Mouse (Mus musculus) lung, postnatal 4 days (tissue): ENCODE data around the gene Cyp39a1.

ENCODE experiments used
- DNase-seq, 2 experiments: peaks; one replicate each; pipeline ENCODE4 v3.0.0; 2021

Cyp39a1 gene

GRCm38 (mm10) chr17:43684086-43684485 is 16.9 kb downstream of the Cyp39a1 start:
- no peak for DNase-seq

- no peak for DNase-seq
Measured at GRCm38 (mm10) chr17:43684638-43685037, 17.4 kb downstream of the Cyp39a1 start.

- DNase-seq = no peak
Measured at GRCm38 (mm10) chr17:43689591-43689990, 22.4 kb downstream of the Cyp39a1 start.

- peak in 1 of 2 experiments; percentile 74 for DNase-seq
Measured at GRCm38 (mm10) chr17:43698997-43699649, 31.9 kb downstream of the Cyp39a1 start.

- peak; percentile 42 to 66 for DNase-seq
Measured at GRCm38 (mm10) chr17:43701060-43701459, 33.8 kb downstream of the Cyp39a1 start.

- DNase-seq = no peak
Measured at GRCm38 (mm10) chr17:43704216-43704930, 37.1 kb downstream of the Cyp39a1 start.

GRCm38 (mm10) chr17:43706749-43707148 is 39.5 kb downstream of the Cyp39a1 start:
- DNase-seq = no peak

GRCm38 (mm10) chr17:43707254-43707653 is 40.0 kb downstream of the Cyp39a1 start:
- DNase-seq = peak in 1 of 2 experiments; percentile 25

GRCm38 (mm10) chr17:43711557-43712352 is 44.5 kb downstream of the Cyp39a1 start:
- DNase-seq = no peak

- DNase-seq = no peak
Measured at GRCm38 (mm10) chr17:43714191-43714590, 47.0 kb downstream of the Cyp39a1 start.

GRCm38 (mm10) chr17:43716601-43717000 is 49.4 kb downstream of the Cyp39a1 start:
- no peak for DNase-seq

GRCm38 (mm10) chr17:43719401-43719800 is 52.2 kb downstream of the Cyp39a1 start:
- no peak for DNase-seq

GRCm38 (mm10) chr17:43724480-43724879 is 57.3 kb downstream of the Cyp39a1 start:
- no peak for DNase-seq

GRCm38 (mm10) chr17:43731327-43731726 is 64.1 kb downstream of the Cyp39a1 start:
- DNase-seq = no peak

GRCm38 (mm10) chr17:43731976-43732375 is 64.8 kb downstream of the Cyp39a1 start:
- DNase-seq = no peak

GRCm38 (mm10) chr17:43734252-43734651 is 67.0 kb downstream of the Cyp39a1 start:
- peak; percentile 17 to 34 for DNase-seq

GRCm38 (mm10) chr17:43743933-43744332 is 76.7 kb downstream of the Cyp39a1 start:
- DNase-seq = no peak

GRCm38 (mm10) chr17:43744425-43744824 is 77.2 kb downstream of the Cyp39a1 start:
- DNase-seq = peak in 1 of 2 experiments; percentile 31

- DNase-seq = no peak
Measured at GRCm38 (mm10) chr17:43751146-43751545, 83.9 kb downstream of the Cyp39a1 start.

- no peak for DNase-seq
Measured at GRCm38 (mm10) chr17:43752811-43753210, 85.6 kb downstream of the Cyp39a1 start.

GRCm38 (mm10) chr17:43754687-43755086 is 87.5 kb downstream of the Cyp39a1 start:
- DNase-seq = no peak

GRCm38 (mm10) chr17:43758607-43759259 is 91.5 kb downstream of the Cyp39a1 start:
- DNase-seq = peak; percentile 40 to 75

- no peak for DNase-seq
Measured at GRCm38 (mm10) chr17:43784531-43784930, 117.3 kb downstream of the Cyp39a1 start.
